Mouse (Mus musculus) cerebellum, postnatal 10 days (tissue): ENCODE results near the gene Olfr827.
A peak's percentile ranks its signal among the peaks of the same experiment; 100 is the strongest.

Source experiments
- DNase-seq, 2 experiments: peaks; one replicate each; pipeline ENCODE4 v3.0.0; 2021; ENCODE audit warnings: mixed read lengths in 2 of 2

Gene Olfr827

GRCm38 (mm10) chr10:130214303-130214702 is at the start of gene Olfr827:
TSS of gene Olfr827 (minus strand) at chr10:130214403.
- no peak for DNase-seq

- DNase-seq: peak; percentile 79 to 89
Observed at GRCm38 (mm10) chr10:130263203-130263602, 49.0 kb upstream of the Olfr827 start.

- peak; percentile 9 to 13 for DNase-seq
Observed at GRCm38 (mm10) chr10:130259483-130259882, 45.3 kb upstream of the Olfr827 start.

- peak; percentile 41 to 48 for DNase-seq
Observed at GRCm38 (mm10) chr10:130244271-130244670, 30.1 kb upstream of the Olfr827 start.

GRCm38 (mm10) chr10:130238318-130239209 is 24.4 kb upstream of the Olfr827 start:
- DNase-seq: no peak

GRCm38 (mm10) chr10:130234576-130234975 is 20.4 kb upstream of the Olfr827 start:
- DNase-seq: no peak

GRCm38 (mm10) chr10:130232117-130232516 is 17.9 kb upstream of the Olfr827 start:
- no peak for DNase-seq

- DNase-seq: peak; percentile 25 to 33
Observed at GRCm38 (mm10) chr10:130229584-130229983, 15.4 kb upstream of the Olfr827 start.

- DNase-seq: peak; percentile 78 to 80
Observed at GRCm38 (mm10) chr10:130228246-130228645, 14.0 kb upstream of the Olfr827 start.

GRCm38 (mm10) chr10:130225034-130225433 is 10.8 kb upstream of the Olfr827 start:
- DNase-seq: no peak

GRCm38 (mm10) chr10:130184086-130184485 is 30.1 kb downstream of the Olfr827 start, which contains the start of gene Olfr826:
TSS of gene Olfr826 (minus strand) at chr10:130184186.
- DNase-seq: no peak

- no peak for DNase-seq
Observed at GRCm38 (mm10) chr10:130166666-130167065, 47.5 kb downstream of the Olfr827 start, which contains the start of gene Olfr825. TSS of gene Olfr825 (minus strand) at chr10:130166766.

- DNase-seq: no peak
Observed at GRCm38 (mm10) chr10:130165196-130165595, 49.0 kb downstream of the Olfr827 start.
